Mouse (Mus musculus): ENCODE measurements at regions not wholly inside any gene's neighbourhood (a gene's known extent, or its start where the extent isn't known, plus 50 kb on each side); places are given as distances from the start of the nearest gene placed in this dataset.
A peak's percentile ranks its signal among the peaks of the same experiment; 100 is the strongest.

- no peak overlapping the region for H3K4me3 ChIP-seq (ENCODE audit: low read depth, low read length)
- no peak overlapping the region for H3K4me2 ChIP-seq (ENCODE audit: low read length)
- no peak overlapping the region for H3K27ac ChIP-seq (ENCODE audit: low read length)
- no peaks in the 10 kb centered on the region for H3K27me3 ChIP-seq (ENCODE audit: control insufficient read depth, insufficient read depth, low read depth, low read length)
- no peaks in the 10 kb centered on the region for H3K9me3 ChIP-seq (replicated peaks; ENCODE audit: control insufficient read depth, low read length, poor library complexity, severe bottlenecking)
- WGBS, result 88% methylated on average over 4 of the region's 4 CpGs
- H3K4me1 ChIP-seq (ENCODE audit: control insufficient read depth, insufficient read depth, low read length), result peaks cover 15% of the 10 kb centered on the region
- H3K36me3 ChIP-seq (ENCODE audit: control insufficient read depth, insufficient read depth, low read length), result no peaks in the 10 kb centered on the region
- ATAC-seq, result no peak
- H3K9ac ChIP-seq (ENCODE audit: low read depth, low read length), result no peak overlapping the region
These were observed 304.8 kb downstream of the Abcc12 start for GRCm38 (mm10) chr8:86275699-86276098.

- Histone ChIP-seq H3K4me1 (ENCODE audit: control insufficient read depth, insufficient read depth, low read length) (peaks cover 15% of the 10 kb centered on the region), H3K4me2 (ENCODE audit: low read length) (no peak overlapping the region), H3K9ac (ENCODE audit: low read depth, low read length) (no peak overlapping the region), H3K36me3 (ENCODE audit: control insufficient read depth, insufficient read depth, low read length) (no peaks in the 10 kb centered on the region), H3K4me3 (ENCODE audit: low read depth, low read length) (no peak overlapping the region), H3K27ac (ENCODE audit: low read length) (peak overlapping the region; percentile 71), H3K27me3 (ENCODE audit: control insufficient read depth, insufficient read depth, low read depth, low read length) (no peaks in the 10 kb centered on the region), H3K9me3 (replicated peaks; ENCODE audit: control insufficient read depth, low read length, poor library complexity, severe bottlenecking) (no peaks in the 10 kb centered on the region; the same call in 1 of the 2 replicates)
- ATAC-seq, result peak; percentile 91
- WGBS, result 26% methylated on average over 3 of the region's 3 CpGs
These were observed 306.7 kb downstream of the Abcc12 start for GRCm38 (mm10) chr8:86273811-86274210.

- Histone ChIP-seq H3K27me3 (ENCODE audit: control insufficient read depth, insufficient read depth, low read depth, low read length) (no peaks in the 10 kb centered on the region), H3K4me1 (ENCODE audit: control insufficient read depth, insufficient read depth, low read length) (peaks cover 15% of the 10 kb centered on the region), H3K4me2 (ENCODE audit: low read length) (no peak overlapping the region), H3K9ac (ENCODE audit: low read depth, low read length) (no peak overlapping the region), H3K36me3 (ENCODE audit: control insufficient read depth, insufficient read depth, low read length) (no peaks in the 10 kb centered on the region), H3K9me3 (replicated peaks; ENCODE audit: control insufficient read depth, low read length, poor library complexity, severe bottlenecking) (no peaks in the 10 kb centered on the region; the same call in 1 of the 2 replicates), H3K27ac (ENCODE audit: low read length) (no peak overlapping the region), H3K4me3 (ENCODE audit: low read depth, low read length) (no peak overlapping the region)
- 8% methylated on average over 1 of the region's 1 CpGs for whole genome bisulfite sequencing
- no peak for ATAC-seq
These were observed 307.9 kb downstream of the Abcc12 start for GRCm38 (mm10) chr8:86272626-86273025.

DNA sequence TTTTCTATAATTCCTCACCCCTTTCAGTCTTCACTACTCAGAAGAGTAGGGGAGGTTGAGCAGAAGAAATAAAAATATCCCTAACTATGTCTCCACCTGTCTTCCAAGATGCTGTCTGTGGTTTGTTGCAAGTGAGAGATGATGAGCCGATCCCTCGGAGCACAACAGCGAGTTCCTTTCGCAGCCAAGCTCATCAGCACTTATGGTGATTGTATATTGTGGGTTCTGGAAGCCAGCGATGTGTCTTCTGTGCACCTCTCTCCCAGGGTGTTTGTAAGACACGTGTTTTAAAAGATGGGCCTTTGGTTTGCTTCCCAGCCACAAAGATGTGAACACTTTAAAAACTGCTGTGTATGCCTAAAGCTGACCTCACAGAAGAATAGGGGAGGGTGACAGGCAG, 309.0 kb downstream of the Abcc12 start:
- no peak overlapping the region for H3K4me3 ChIP-seq (ENCODE audit: low read depth, low read length)
- H3K9ac ChIP-seq (ENCODE audit: low read depth, low read length), result no peak overlapping the region
- H3K27me3 ChIP-seq (ENCODE audit: control insufficient read depth, insufficient read depth, low read depth, low read length), result no peaks in the 10 kb centered on the region
- H3K4me1 ChIP-seq (ENCODE audit: control insufficient read depth, insufficient read depth, low read length), result peaks cover 15% of the 10 kb centered on the region
- no peaks in the 10 kb centered on the region for H3K36me3 ChIP-seq (ENCODE audit: control insufficient read depth, insufficient read depth, low read length)
- 86% methylated on average over 6 of the region's 6 CpGs for WGBS
- no peak overlapping the region for H3K27ac ChIP-seq (ENCODE audit: low read length)
- no peak overlapping the region for H3K4me2 ChIP-seq (ENCODE audit: low read length)
- ATAC-seq, result no peak
- no peaks in the 10 kb centered on the region; the same call in 1 of the 2 replicates for H3K9me3 ChIP-seq (replicated peaks; ENCODE audit: control insufficient read depth, low read length, poor library complexity, severe bottlenecking)

- Histone ChIP-seq H3K27me3 (ENCODE audit: control insufficient read depth, insufficient read depth, low read depth, low read length) (no peaks in the 10 kb centered on the region), H3K9me3 (replicated peaks; ENCODE audit: control insufficient read depth, low read length, poor library complexity, severe bottlenecking) (no peaks in the 10 kb centered on the region), H3K27ac (ENCODE audit: low read length) (no peak overlapping the region), H3K4me2 (ENCODE audit: low read length) (no peak overlapping the region), H3K36me3 (ENCODE audit: control insufficient read depth, insufficient read depth, low read length) (no peaks in the 10 kb centered on the region), H3K9ac (ENCODE audit: low read depth, low read length) (no peak overlapping the region), H3K4me1 (ENCODE audit: control insufficient read depth, insufficient read depth, low read length) (no peaks in the 10 kb centered on the region; the same call in 1 of the 2 replicates), H3K4me3 (ENCODE audit: low read depth, low read length) (no peak overlapping the region)
- no peak for ATAC-seq
- 95% methylated on average over 5 of the region's 5 CpGs for WGBS
These were observed 322.5 kb downstream of the Abcc12 start for GRCm38 (mm10) chr8:86258011-86258410.

DNA sequence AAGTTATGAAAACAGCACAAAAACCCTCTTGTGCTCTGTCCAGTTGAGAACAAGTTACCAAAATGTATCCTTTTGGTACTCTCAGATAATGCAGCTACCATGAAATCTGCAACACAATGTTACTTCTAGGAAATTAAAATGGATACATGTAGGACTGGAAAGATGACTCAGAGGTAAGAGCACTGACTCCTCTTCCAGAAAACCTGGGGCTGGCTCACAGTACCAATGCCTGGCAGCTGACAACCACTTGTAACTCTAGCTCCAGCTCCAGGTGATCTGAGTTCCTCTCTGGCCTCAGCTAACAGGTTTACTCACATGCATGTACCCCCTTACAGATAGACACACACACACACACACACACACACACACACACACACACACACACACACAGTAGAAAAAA, 325.1 kb downstream of the Abcc12 start:
- no peaks in the 10 kb centered on the region for H3K27me3 ChIP-seq (ENCODE audit: control insufficient read depth, insufficient read depth, low read depth, low read length)
- no peaks in the 10 kb centered on the region for H3K9me3 ChIP-seq (replicated peaks; ENCODE audit: control insufficient read depth, low read length, poor library complexity, severe bottlenecking)
- H3K36me3 ChIP-seq (ENCODE audit: control insufficient read depth, insufficient read depth, low read length), result no peaks in the 10 kb centered on the region
- H3K4me2 ChIP-seq (ENCODE audit: low read length), result no peak overlapping the region
- no peaks in the 10 kb centered on the region; the same call in 1 of the 2 replicates for H3K4me1 ChIP-seq (ENCODE audit: control insufficient read depth, insufficient read depth, low read length)
- no peak overlapping the region for H3K4me3 ChIP-seq (ENCODE audit: low read depth, low read length)
- ATAC-seq, result no peak
- no peak overlapping the region for H3K9ac ChIP-seq (ENCODE audit: low read depth, low read length)
- H3K27ac ChIP-seq (ENCODE audit: low read length), result no peak overlapping the region

GRCm38 (mm10) chr8:86254680-86255079, 325.8 kb downstream of the Abcc12 start:
- Histone ChIP-seq H3K9me3 (replicated peaks; ENCODE audit: control insufficient read depth, low read length, poor library complexity, severe bottlenecking) (no peaks in the 10 kb centered on the region), H3K27me3 (ENCODE audit: control insufficient read depth, insufficient read depth, low read depth, low read length) (no peaks in the 10 kb centered on the region), H3K27ac (ENCODE audit: low read length) (no peak overlapping the region), H3K4me3 (ENCODE audit: low read depth, low read length) (no peak overlapping the region), H3K9ac (ENCODE audit: low read depth, low read length) (no peak overlapping the region), H3K4me1 (ENCODE audit: control insufficient read depth, insufficient read depth, low read length) (no peaks in the 10 kb centered on the region; the same call in 1 of the 2 replicates), H3K36me3 (ENCODE audit: control insufficient read depth, insufficient read depth, low read length) (no peaks in the 10 kb centered on the region), H3K4me2 (ENCODE audit: low read length) (no peak overlapping the region)
- no peak for ATAC-seq
- WGBS, result 64% methylated on average over 1 of the region's 1 CpGs

- ATAC-seq, result no peak
- Histone ChIP-seq H3K4me3 (ENCODE audit: low read depth, low read length) (no peak overlapping the region), H3K27me3 (ENCODE audit: control insufficient read depth, insufficient read depth, low read depth, low read length) (no peaks in the 10 kb centered on the region), H3K9ac (ENCODE audit: low read depth, low read length) (no peak overlapping the region), H3K27ac (ENCODE audit: low read length) (no peak overlapping the region), H3K4me1 (ENCODE audit: control insufficient read depth, insufficient read depth, low read length) (no peaks in the 10 kb centered on the region), H3K4me2 (ENCODE audit: low read length) (no peak overlapping the region), H3K36me3 (ENCODE audit: control insufficient read depth, insufficient read depth, low read length) (no peaks in the 10 kb centered on the region), H3K9me3 (replicated peaks; ENCODE audit: control insufficient read depth, low read length, poor library complexity, severe bottlenecking) (no peaks in the 10 kb centered on the region)
- WGBS, result 88% methylated on average over 4 of the region's 4 CpGs
These were observed 327.7 kb downstream of the Abcc12 start for GRCm38 (mm10) chr8:86252696-86253355.

DNA sequence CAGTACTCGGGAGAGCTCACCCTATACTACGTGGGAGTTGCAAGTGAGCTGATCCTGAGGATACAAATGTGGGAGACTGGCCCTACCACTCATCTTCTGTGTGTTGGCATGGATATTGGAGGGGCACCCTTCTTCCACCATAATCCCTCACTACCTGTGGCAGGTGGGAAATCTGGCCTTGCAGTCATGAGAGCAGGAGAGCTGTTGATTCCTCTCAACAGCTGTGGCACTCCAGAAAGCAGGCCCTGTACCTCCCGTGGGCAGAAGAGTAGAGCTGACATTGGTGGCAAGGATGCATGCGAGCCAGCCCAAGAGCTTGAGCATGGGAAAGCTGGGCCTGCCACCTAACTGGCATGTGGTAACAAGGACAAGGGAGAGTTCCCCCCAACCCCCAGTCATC, 345.8 kb downstream of the Abcc12 start:
- Histone ChIP-seq H3K9ac (ENCODE audit: low read depth, low read length) (no peak overlapping the region), H3K4me1 (ENCODE audit: control insufficient read depth, insufficient read depth, low read length) (no peaks in the 10 kb centered on the region), H3K4me2 (ENCODE audit: low read length) (no peak overlapping the region), H3K27ac (ENCODE audit: low read length) (no peak overlapping the region), H3K36me3 (ENCODE audit: control insufficient read depth, insufficient read depth, low read length) (no peaks in the 10 kb centered on the region), H3K4me3 (ENCODE audit: low read depth, low read length) (no peak overlapping the region), H3K9me3 (replicated peaks; ENCODE audit: control insufficient read depth, low read length, poor library complexity, severe bottlenecking) (no peaks in the 10 kb centered on the region), H3K27me3 (ENCODE audit: control insufficient read depth, insufficient read depth, low read depth, low read length) (no peaks in the 10 kb centered on the region)
- ATAC-seq, result no peak
- WGBS, result 82% methylated on average over 4 of the region's 4 CpGs

All from midbrain, embryonic 16.5 days (tissue).